Mouse (Mus musculus) natural killer cell, adult 2 months (primary cell): ENCODE data around the gene Itm2b.

Experiments used
- DNase-seq, 2 experiments: peaks; one replicate each; pipeline ENCODE4 v3.0.0; 2022; ENCODE audit warnings: low spot score in 2 of 2

Itm2b gene

GRCm38 (mm10) chr14:73384913-73385719 lies at the start of gene Itm2b:
TSS of gene Itm2b (minus strand) at chr14:73385289.
- DNase-seq = peak; percentile 73 to 81

GRCm38 (mm10) chr14:73433487-73433886 lies 48.4 kb upstream of the Itm2b start:
- DNase-seq = no peak

- no peak for DNase-seq
These were observed 45.5 kb upstream of the Itm2b start for GRCm38 (mm10) chr14:73430571-73430970.

GRCm38 (mm10) chr14:73425571-73426041 lies 40.5 kb upstream of the Itm2b start:
- DNase-seq = no peak

- DNase-seq = no peak
These were observed 39.9 kb upstream of the Itm2b start for GRCm38 (mm10) chr14:73424961-73425360.

- no peak for DNase-seq
These were observed 38.5 kb upstream of the Itm2b start for GRCm38 (mm10) chr14:73423542-73423941.

GRCm38 (mm10) chr14:73422621-73423020 lies 37.5 kb upstream of the Itm2b start:
- no peak for DNase-seq

- no peak for DNase-seq
These were observed 36.5 kb upstream of the Itm2b start for GRCm38 (mm10) chr14:73421580-73421979.

GRCm38 (mm10) chr14:73420138-73420745 lies 35.2 kb upstream of the Itm2b start:
- DNase-seq = no peak

GRCm38 (mm10) chr14:73416511-73416910 lies 31.4 kb upstream of the Itm2b start:
- no peak for DNase-seq

GRCm38 (mm10) chr14:73415376-73416035 lies 30.4 kb upstream of the Itm2b start:
- no peak for DNase-seq

GRCm38 (mm10) chr14:73411729-73412128 lies 26.6 kb upstream of the Itm2b start:
- DNase-seq = no peak

GRCm38 (mm10) chr14:73410083-73410482 lies 25.0 kb upstream of the Itm2b start:
- DNase-seq = no peak

GRCm38 (mm10) chr14:73408223-73408845 lies 23.2 kb upstream of the Itm2b start:
- no peak for DNase-seq

GRCm38 (mm10) chr14:73404016-73404415 lies 18.9 kb upstream of the Itm2b start:
- DNase-seq = no peak

- no peak for DNase-seq
These were observed 18.3 kb upstream of the Itm2b start for GRCm38 (mm10) chr14:73403351-73403750.

GRCm38 (mm10) chr14:73402296-73403035 lies 17.4 kb upstream of the Itm2b start:
- DNase-seq = no peak

- DNase-seq = no peak
These were observed 16.3 kb upstream of the Itm2b start for GRCm38 (mm10) chr14:73401408-73401807.

GRCm38 (mm10) chr14:73399866-73400618 lies 15.0 kb upstream of the Itm2b start:
- no peak for DNase-seq

- DNase-seq = peak in 1 of 2 experiments; percentile 45
These were observed 13.4 kb upstream of the Itm2b start for GRCm38 (mm10) chr14:73398367-73398996.
